Mouse (Mus musculus) ovary, postnatal 14 days (tissue): Measurements from ENCODE around the gene Dclk3.

Experiments
- DNase-seq: peaks from one replicate; pipeline ENCODE4 v3.0.0; 2022; ENCODE audit warnings: low spot score

The Dclk3 gene

DNA sequence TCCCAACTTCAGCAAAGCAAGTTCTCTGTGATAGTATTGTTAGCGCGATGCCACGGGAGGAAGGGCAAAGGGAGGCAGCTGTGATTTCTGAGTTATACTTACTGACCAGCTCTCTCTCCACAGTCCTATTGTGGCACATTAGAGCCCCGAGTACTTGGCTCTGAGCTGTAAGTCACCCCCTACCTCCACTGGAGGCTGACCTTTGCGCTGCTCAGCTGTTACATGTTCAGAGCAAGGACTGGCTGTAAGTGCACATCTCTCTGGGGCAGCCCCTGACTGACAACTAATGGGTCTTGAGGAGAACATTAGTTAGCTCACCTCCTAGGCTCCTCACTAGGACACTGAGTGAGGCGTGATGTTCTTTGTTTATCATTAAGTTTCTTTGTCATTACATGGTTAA lies 1.6 kb downstream of the Dclk3 start:
- DNase-seq = no peak

DNA sequence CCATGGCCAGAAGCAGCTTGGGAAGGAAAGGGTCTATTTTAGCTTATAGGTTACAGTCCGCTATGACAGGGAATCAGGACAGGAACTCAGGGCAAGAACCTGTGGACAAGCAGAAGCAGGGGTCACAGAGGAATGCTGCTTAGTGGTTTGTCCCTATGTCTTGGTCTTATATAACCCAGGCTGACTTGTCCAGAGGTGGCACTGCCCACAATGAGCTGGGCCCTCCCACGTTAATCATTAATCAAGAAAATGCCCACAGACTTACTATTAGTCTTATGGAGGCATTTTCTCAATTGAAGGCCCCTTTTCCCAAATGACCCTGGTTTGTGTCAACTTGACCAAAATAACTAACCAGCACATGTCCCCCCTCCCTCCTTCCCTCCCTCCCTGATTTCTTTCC lies 2.3 kb downstream of the Dclk3 start:
- DNase-seq = no peak

DNA sequence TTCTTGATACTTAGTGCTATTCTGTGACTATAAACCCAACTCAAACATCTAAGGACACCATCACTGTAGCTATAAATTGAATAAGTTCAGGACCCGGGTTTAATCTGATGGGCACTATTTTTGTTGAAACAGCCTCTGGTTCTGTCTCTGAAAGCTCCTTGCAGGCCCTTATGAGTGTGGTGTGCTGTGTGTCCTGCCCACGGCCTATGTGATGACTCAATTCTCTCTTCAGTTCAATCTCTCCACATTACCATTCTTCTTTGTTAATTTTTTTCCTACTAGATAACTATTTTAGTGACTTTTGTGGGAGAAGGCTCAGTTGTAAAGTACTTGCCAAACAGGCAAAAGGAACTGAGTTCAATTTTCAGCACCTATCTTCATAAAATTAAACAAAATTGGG lies 7.3 kb downstream of the Dclk3 start:
- no peak for DNase-seq

DNA sequence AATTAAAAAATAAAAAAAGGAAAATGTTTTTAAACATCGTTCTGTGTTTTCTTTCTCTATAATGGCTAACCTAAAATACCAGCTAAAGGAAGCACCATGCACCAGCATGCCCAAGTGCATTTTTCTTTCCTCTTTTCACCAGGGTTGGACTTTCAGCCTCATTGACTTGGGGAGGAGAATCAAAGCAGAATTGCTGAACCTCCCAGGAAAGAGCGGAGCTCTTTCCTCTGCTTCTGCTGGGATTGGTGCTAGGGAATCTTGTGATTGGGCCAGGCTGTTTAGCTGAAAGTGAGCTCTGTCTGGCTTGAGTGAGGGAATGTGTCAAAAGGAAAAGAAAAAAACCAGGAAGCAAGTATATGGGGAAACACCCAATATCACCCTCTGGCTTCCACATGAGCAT lies 10.1 kb downstream of the Dclk3 start:
- no peak for DNase-seq

DNA sequence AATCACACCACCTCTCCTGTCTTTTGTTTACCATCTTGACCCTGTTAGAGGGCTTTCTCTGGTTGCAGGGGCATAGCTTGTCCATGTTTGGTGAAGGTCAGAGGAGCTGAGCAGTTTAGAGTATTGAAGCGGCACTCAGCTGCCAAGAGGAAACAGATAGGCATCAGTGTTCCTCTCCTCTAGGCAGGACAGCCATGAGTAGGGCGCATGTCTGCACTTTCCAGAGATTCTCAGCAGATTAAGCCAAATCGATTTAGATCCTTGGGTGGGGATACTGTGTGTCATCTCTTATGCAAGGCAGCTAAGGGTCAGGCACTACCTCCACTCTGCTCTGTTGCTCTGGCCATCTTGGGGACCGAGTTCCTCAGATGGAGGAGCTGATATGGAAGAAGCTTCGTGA lies 11.0 kb downstream of the Dclk3 start:
- no peak for DNase-seq

- DNase-seq = no peak
Measured at GRCm38 (mm10) chr9:111450853-111451404, 12.0 kb downstream of the Dclk3 start.

DNA sequence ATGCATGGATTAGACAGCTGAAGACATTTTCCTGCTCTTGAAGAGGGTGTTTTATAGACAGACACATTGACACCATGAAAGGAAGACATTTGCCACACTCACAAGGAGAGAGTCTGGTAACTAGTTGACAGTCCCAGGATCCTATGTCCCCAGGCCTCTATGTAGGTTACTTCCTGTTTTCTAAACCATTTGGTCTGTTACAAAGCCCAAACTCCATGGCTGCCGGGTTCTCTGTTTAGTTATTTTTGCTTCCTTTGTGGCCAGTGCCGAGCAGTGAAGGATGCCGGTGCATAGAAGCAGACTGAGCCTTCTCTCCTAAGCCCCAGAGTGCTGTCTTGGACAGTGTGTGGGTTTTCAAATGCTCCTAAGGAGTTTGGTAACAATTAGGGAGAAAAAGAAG lies 15.0 kb downstream of the Dclk3 start:
- DNase-seq = no peak

DNA sequence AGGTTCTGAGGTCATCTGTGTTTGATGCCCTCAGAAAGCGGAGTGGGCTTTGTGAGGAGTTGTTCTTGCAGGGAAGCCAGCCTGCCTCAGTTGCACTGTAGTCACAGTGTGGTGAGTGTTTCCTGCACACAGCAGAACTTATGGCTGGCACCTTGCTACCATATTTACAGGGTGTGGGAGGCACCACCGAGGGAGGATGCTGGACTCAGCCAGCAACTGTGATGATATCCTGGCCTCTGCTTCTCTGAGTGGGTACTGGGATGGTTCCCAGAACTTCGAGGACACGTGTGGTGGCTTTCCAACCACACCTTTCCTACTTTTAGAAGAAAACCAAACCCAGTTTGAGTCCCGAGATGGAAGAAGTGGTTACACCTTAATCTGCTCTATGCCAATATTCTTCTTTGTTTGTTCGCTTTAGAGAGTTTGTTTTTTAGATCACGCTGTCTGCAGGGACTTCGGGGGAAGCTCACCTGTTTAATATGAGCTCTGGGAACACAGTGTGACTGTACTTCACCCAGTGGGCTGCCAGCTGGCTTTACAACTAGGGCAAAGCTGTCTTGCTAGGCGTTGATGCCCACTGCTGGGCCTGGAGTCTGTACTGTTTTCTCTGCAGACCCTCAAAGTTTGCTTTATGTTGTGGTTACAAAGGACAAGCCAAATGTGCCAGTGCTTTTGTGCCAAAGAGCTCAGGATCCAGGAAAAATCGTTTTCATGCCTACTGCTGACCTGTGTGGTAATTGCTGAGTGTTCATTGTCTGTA lies 18.5 kb downstream of the Dclk3 start:
- no peak for DNase-seq

DNA sequence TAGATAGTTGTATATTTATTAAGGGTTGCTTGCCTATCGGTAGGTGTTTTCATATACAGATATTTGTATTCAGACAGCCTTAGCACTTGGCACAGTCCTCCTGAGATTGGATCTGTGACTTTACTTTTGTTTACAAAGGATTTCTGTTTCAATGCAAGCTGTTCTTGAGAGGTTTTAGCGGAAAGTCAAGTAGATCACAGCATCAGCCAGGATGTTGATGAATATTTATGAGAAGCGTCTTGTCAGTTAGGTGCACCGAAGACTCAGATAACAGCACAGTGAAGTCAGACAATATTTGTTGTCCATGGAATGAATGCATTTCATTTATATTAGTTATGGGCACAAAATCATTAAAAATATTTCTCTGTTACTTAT lies 19.0 kb downstream of the Dclk3 start:
- no peak for DNase-seq

- DNase-seq = no peak
Measured at GRCm38 (mm10) chr9:111459466-111459865, 20.6 kb downstream of the Dclk3 start.

- no peak for DNase-seq
Measured at GRCm38 (mm10) chr9:111460201-111460814, 21.4 kb downstream of the Dclk3 start.

DNA sequence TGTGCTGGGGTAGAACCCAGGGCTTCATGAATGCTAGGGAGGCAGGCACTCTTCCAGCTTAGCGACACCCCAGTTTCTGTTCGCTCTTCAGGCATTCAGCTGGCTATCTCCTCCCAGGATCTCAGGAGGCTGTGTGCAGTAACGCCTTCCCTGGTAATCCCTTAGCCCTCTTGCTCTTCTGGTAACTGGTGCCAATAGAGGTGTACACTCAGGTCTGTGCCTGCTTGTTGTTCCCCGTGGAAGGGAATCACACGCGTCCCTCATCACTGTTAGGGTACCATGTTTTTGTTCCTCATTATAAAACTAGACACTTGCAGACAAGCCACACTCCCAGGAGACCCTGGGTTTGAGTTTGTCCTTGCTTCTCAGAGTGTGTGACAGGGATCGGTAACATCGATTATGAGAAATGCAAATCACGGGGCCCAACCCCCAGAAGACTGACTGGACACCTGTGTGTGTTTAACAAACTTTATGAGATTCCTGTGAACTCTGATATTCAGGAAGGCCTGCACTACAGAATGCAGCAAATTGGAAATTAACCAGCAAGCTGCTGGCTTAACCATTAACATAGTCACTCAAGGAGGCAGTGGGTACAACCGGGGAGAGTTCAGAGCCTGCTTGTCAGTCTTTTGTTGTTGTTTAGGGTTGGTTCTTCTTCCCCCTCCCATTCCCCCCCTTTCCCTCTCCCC lies 22.7 kb downstream of the Dclk3 start:
- no peak for DNase-seq

GRCm38 (mm10) chr9:111465666-111466065 lies 26.8 kb downstream of the Dclk3 start:
- no peak for DNase-seq

- DNase-seq = no peak
Measured at GRCm38 (mm10) chr9:111473686-111474457, 35.0 kb downstream of the Dclk3 start.

DNA sequence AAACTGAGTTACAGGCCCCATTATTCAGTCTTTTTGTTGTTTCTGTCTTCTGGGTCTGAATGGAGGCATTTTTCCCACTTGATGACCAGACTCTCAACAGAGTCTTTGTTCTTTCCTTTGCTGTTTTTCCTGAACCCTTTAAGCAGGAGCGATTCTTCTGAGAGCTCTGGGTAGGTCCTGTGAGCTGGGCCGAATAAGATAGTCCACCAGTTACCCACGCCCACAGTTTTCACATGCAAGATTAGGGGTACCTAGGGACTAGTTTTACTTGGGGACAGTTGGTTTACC lies 35.5 kb downstream of the Dclk3 start:
- DNase-seq = no peak

DNA sequence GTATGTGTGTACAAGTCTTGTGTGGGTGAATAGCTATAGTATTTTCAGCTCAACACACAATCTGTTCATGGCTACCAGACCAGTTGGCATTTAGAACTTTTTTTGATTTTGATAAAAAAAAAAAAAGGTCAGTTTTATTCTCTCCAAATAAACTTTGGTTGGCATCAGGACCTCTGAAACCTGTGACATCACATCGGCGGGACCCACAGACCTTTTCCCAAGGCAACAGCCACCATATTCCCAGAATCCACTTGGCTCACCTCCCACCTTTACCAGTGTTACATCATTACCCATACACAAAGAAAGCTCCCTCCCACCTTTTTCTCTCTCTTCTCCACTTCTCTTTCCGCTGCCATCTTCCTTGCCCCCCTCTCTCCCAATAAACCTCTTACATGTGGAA lies 36.4 kb downstream of the Dclk3 start:
- DNase-seq = no peak

DNA sequence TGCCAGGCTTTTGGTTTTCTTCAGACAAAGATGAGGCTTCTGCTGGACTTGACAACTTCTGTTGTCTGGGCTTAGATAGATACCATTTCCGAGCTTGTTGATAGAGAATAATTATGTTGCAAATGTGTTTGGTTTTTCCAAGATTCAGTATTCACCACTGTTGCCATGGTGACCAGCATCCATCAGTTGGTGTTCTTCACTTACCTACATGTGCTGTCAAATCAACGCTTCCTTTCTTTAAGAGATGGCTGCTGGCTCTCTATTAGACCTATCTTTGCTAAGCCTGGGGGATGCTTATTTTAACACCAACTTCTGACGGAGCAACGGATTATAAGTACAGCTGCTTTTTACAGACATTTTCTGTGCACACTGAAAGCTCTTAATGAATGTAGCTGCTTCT lies 37.1 kb downstream of the Dclk3 start:
- DNase-seq = no peak

GRCm38 (mm10) chr9:111476479-111477016 lies 37.7 kb downstream of the Dclk3 start:
- no peak for DNase-seq

DNA sequence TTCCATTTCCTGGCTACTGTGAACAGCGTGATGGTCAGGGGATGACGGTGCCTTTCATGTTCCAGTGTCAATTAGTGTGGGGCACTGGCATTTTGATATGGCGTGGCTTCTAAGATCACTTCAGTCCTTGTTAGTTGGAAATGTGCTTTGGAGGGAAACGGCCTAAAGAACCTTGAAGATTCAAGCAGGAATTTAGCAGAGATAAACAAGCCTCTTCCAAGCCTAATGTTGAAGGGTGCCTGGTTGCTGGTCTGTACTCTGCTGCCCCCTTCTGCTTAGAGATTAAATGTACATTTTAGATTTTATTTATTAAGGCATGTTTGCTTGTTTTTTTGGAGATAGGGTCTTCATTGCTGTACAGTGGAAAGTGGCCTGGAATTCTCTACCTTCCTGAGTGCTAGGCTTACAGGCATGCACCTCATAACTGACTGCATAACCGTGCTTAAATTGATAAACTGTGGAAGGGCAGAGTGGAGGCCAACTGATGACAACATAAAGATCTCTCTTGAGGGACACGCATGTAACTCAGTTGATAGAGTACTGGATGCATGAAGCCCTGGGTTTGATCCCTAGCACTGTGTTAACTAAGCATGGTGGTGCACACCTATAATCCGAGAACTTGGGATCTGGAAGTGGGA lies 40.1 kb downstream of the Dclk3 start:
- DNase-seq = no peak

GRCm38 (mm10) chr9:111481011-111481410 lies 42.1 kb downstream of the Dclk3 start:
- DNase-seq = no peak

DNA sequence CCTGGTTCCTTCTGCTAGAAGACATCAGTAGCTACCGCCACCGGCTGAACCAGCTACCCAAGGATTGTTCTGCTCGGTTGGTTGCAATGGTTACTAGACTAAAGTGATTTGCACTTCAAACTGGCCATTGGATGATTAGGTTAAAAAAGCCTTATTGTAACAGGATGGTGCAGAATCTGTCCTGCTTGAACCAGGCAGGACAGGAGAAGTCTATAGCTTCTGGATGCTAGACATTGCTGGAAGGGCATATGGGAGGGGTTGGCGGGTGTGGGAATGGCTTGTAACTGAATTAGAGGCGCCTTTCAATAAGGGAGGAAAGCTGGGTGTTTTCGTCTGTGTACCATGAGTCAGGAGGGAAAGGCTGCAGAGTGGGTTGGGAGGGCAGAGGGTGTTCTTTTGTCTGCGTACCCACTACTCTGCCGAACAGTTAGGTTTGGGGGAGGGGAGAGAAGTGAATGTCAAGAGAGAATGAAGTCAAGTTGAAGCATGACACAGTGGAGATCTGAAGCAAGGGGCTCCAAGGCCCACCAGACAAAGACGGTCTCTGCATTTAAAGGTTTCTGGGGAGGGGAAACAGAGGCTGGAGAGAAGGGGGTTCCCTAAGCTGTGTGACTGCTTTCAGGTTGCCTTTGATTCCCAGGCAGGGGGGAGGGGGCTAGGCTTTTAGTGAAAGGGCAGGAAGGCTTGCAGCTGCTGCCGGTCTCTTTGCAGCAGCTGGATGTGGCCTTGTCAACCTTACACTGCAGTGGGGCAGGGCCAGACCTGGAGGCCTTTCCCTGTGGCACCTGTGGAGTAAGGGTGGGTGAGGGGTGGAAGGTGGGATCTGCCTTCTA lies 48.0 kb downstream of the Dclk3 start:
- no peak for DNase-seq
